In genomic region chr5:122811364-122812079, GRCm38 (mm10) we compare ENCODE assay signal across 8 mouse cellular contexts. TPM values are rescaled to one million over a fixed set of nuclear protein-coding genes. Genes with fewer than 3 reads are reported as not detected.
DNase-seq lines count a peak whose midpoint lies in the region; ATAC-seq and TF ChIP-seq lines count a peak whose summit lies in the region.

No protein-coding gene starts in this region.

- no peaks in the 10 kb centered on the region for H3K4me1 ChIP-seq in lung, embryonic 14.5 days (ENCODE audit: insufficient read depth)

- DNase-seq in cerebellum, adult 11 months: peak; percentile 53
- peak; percentile 69 for DNase-seq in urinary bladder, postnatal 14 days (ENCODE audit: low spot score)
- no peak for DNase-seq in urinary bladder, postnatal 10 days (ENCODE audit: low spot score)
- peak; percentile 79 for DNase-seq in embryo, embryonic 10.5 days (ENCODE audit: low spot score)
- DNase-seq in induced T-regulatory cell, adult 2 months (ENCODE audit: low read depth): peak; percentile 92
- peak; percentile 82 for DNase-seq in lung, embryonic 14.5 days
- DNase-seq in spleen, adult 12 weeks (ENCODE audit: low spot score): peak; percentile 76

- H3K4me3 ChIP-seq in lung, embryonic 14.5 days (ENCODE audit: low read depth, low read length): no peak overlapping the region

- H3K4me2 ChIP-seq in lung, embryonic 14.5 days: no peak overlapping the region

- 91% methylated on average over 9 of the region's 9 CpGs for WGBS in lung, embryonic 14.5 days

- no peak for ATAC-seq in cerebellum, adult (ENCODE audit: insufficient number of reproducible peaks, low FRiP score, low TSS enrichment)
- no peak for ATAC-seq in lung, embryonic 14.5 days (ENCODE audit: insufficient read depth)

- TF ChIP-seq CTCF in lung, embryonic 14.5 days (IDR thresholded peaks at IDR 0.05; ENCODE audit: low read depth): peak; percentile 60

- peaks cover 93% of the 10 kb centered on the region for H3K36me3 ChIP-seq in lung, embryonic 14.5 days (ENCODE audit: insufficient read depth)

- H3K9me3 ChIP-seq in lung, embryonic 14.5 days (ENCODE audit: low read depth, low read length): no peaks in the 10 kb centered on the region

- no peaks in the 10 kb centered on the region for H3K27me3 ChIP-seq in lung, embryonic 14.5 days (ENCODE audit: insufficient read depth, low read length)

- H3K9ac ChIP-seq in lung, embryonic 14.5 days: no peak overlapping the region

- no peak overlapping the region for H3K27ac ChIP-seq in lung, embryonic 14.5 days (ENCODE audit: low read depth)

RNA-seq across cellular contexts. Expression of gene Anapc5, which starts 9.6 kb away (rescaled TPM):
- 459 and 472 TPM in 2 replicates for polyA plus RNA-seq in lung, embryonic 14.5 days (2014; fragmentation: Nextera tagmentation; extraction: Ambion mirVana)

RNA-seq across cellular contexts. Expression of gene Camkk2, which starts 32.3 kb away (rescaled TPM):
- 35.8 and 36.2 TPM in 2 replicates for polyA plus RNA-seq in lung, embryonic 14.5 days (2014; fragmentation: Nextera tagmentation; extraction: Ambion mirVana)

RNA-seq across cellular contexts. Expression of gene Rnf34, which starts 38.3 kb away (rescaled TPM):
- 29.8 and 33.5 TPM in 2 replicates for polyA plus RNA-seq in lung, embryonic 14.5 days (2014; fragmentation: Nextera tagmentation; extraction: Ambion mirVana)
